Mouse (Mus musculus): ENCODE results near the gene Mecp2.
"Not testable (repeated sequence)": the region's sequence is repeated elsewhere in the genome, so short reads cannot be mapped to it uniquely, and the experiment has no call there.

Mecp2 gene

DNA sequence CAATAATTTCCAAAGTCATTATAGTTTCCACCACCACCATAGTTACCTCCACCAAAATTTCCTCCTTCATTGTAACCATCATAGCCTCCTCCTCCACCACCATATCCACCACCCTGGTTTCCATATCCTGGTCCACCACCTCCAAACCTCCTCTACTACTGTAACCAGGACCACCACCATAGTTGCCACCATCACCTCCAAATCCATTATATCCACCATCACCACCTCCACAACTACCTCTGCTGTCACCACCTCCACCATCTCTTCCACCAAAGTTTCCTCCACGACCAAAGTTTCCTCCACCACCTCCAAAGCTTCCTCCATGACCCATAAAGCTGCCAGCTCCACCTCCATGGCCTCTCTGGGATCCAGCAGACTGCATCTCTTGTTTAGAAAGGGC lies at the start of gene Mecp2:
Gene Mecp2, minus strand, starts transcription at position 101 of the 400 bp plus-strand sequence.
- not testable (repeated sequence) for DNase-seq (ENCODE audit: extremely low spot score)

DNA sequence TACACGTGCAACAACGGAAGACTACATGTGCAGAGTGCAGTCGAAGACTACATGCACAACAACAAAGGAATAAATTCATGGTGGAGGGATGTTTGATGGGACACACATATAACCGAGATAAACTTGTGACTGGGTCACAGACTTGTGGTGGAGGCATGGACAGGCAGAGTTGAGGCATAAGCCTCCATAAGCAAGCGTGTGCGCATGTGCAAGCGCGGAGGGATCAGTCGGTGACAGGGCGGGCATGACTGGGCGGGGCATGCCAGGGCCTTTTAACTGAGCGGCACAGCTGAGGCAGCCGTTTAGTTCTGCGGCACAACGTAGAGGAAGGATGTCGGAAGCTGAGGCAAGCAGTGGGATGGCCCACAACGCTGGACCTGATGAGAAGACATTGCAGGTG lies 41.8 kb upstream of the Mecp2 start, which contains the start of gene Tktl1:
Gene Tktl1, plus strand, starts transcription at position 301 of the 400 bp plus-strand sequence.
- no peak for DNase-seq (ENCODE audit: extremely low spot score)

DNA sequence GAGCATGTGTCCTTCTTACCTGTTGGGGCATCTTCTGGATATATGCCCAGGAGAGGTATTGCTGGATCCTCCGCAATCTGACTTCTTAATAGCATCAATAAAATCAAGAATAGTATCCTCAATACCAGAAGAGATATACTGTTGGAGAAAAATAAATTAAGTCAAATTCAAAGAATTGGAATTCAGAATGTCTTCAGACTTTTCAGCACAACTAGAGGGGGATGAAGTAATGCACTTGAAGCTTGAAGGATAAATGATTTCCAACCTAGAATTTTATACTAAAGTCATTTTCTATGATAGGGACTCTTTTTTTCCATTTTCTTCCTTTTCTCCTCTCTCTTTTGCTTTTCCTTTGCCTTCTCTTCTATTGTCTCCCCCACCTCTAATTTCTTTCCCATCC lies 32.6 kb upstream of the Mecp2 start, which contains the start of gene Tex28:
Gene Tex28, minus strand, starts transcription at position 101 of the 400 bp plus-strand sequence.
- DNase-seq (ENCODE audit: extremely low spot score): no peak

- DNase-seq (ENCODE audit: extremely low spot score): no peak
Observed at GRCm38 (mm10) chrX:74127164-74127563, 8.0 kb downstream of the Mecp2 start, which contains the start of gene Opn1mw. Gene Opn1mw (plus strand): TSS chrX:74127464.

- no peak for DNase-seq (ENCODE audit: extremely low spot score)
Observed at GRCm38 (mm10) chrX:74124975-74125374, 10.2 kb downstream of the Mecp2 start.

DNA sequence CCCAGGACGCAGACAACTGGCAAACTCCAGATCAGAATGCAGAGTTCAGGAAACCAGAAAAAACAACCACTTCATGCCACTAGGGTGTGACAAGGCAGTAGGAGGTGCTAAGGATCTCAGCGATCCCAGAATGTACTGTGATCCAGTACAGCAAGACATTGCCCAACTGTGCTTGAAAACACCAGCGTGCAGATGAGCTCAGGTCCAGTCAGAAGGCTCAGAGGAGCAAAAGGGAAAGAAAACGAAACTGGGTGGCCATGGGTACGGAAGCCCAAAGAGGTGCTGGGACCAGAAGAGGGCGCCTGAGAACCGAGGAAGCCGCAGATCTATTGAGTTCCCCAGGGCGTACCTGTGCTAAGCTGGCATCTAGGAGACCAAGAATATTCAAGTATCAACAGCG lies 19.7 kb downstream of the Mecp2 start:
- DNase-seq (ENCODE audit: extremely low spot score): peak; percentile 45

GRCm38 (mm10) chrX:74114036-74114435 lies 21.1 kb downstream of the Mecp2 start:
- DNase-seq (ENCODE audit: extremely low spot score): no peak

GRCm38 (mm10) chrX:74108747-74109146 lies 26.4 kb downstream of the Mecp2 start:
- DNase-seq (ENCODE audit: extremely low spot score): no peak

GRCm38 (mm10) chrX:74105916-74106315 lies 29.2 kb downstream of the Mecp2 start:
- no peak for DNase-seq (ENCODE audit: extremely low spot score)

- no peak for DNase-seq (ENCODE audit: extremely low spot score)
Observed at GRCm38 (mm10) chrX:74103457-74104188, 31.5 kb downstream of the Mecp2 start.

DNA sequence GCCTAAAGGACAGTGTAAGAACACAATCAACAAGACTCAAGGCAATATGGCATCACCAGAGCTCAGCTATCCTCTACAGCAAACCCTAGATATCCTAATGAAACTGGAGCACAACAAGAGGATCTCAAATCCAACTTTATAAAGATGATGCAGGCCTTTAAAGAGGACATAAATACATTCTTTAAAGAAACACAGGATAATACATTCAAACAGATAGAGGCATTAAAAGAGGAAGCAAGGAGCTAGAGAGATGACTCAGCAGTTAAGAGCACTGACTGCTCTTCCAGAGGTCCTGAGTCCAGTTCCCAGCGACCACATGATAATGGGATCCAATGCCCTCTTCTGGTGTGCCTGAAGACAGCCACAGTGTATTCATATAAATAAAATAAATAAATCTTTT lies 40.0 kb downstream of the Mecp2 start:
- no peak for DNase-seq (ENCODE audit: extremely low spot score)

- peak; percentile 92 for DNase-seq (ENCODE audit: extremely low spot score)
Observed at GRCm38 (mm10) chrX:74085601-74086038, 49.5 kb downstream of the Mecp2 start.

DNA sequence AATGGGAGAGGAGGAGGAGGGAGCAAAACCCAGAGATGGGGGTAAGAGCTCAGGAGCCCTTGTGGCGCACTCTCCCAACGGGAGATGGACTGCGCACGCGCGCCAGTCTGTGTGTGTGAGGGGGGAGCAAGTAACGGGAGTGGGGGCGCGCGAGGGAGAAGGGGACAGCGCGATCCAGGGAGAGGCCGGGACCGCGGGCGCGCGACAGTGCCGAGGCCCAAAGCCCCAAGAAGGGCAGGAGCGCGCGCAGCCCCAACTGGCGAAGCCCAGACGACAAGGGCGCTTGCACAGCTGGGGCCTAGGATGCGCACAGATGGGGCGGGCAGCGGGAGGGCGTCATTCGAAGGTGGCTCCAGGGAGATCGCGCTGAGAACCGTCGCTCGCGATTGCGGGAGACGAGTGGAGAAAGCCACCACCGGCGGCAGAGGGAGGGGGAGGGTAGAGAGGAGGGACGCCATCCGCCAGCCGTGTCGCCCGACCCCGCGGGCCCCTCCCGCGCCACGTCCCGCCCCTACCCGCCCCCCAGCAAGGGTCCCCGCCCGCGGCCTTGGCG lies 50.1 kb downstream of the Mecp2 start:
- DNase-seq (ENCODE audit: extremely low spot score): peak; percentile 75

DNA sequence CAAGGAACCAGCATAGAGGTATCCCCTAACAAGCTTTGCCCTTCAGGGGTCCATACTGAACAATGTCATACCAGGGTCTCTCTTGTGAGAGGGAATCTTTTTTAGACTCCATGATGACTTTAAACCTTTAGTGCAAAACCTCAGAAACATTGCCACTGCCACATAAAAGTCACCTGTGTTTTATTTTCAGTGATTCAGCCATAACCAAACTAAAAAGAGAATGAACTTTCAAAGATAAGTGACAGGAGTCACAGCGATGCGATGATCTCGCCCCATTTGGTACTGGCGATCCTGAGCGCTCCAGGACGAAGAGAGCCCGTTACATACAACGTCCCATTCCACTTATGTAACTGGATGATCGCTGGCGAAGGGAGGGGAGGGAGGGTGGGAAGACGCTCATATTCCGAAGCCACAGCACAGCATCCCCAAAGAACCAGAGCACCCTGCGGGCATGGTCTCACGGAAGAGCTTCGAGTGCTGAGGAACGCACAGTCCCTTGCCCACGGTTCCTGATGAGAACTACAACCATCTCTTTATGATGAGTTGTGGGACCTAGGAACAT lies 50.8 kb downstream of the Mecp2 start:
- no peak for DNase-seq (ENCODE audit: extremely low spot score)

DNA sequence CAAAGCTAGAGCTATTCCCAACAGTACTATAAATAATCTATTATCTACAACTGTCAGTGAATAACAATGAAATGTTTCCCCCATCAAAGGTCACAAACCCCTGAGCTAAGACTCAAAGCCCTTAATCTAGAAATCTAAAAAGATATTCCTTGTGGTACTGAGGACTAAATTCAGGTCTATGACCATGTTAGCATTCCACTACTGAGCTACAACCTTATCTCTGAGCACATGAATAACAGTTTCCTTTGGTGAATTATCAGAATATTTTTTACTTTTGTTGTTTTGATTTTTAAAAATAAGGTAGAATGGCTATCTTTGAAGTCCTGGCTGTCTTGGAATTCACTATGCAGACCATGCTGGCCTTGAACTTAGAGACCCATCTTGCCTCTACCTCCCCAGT lies 64.4 kb downstream of the Mecp2 start:
- no peak for DNase-seq (ENCODE audit: extremely low spot score)

GRCm38 (mm10) chrX:74067891-74068290 lies 67.3 kb downstream of the Mecp2 start:
- no peak for DNase-seq (ENCODE audit: extremely low spot score)

GRCm38 (mm10) chrX:74045107-74045506 lies 90.1 kb downstream of the Mecp2 start:
- DNase-seq (ENCODE audit: extremely low spot score): no peak

- no peak for DNase-seq (ENCODE audit: extremely low spot score)
Observed at GRCm38 (mm10) chrX:74037702-74038375, 97.3 kb downstream of the Mecp2 start.

DNA sequence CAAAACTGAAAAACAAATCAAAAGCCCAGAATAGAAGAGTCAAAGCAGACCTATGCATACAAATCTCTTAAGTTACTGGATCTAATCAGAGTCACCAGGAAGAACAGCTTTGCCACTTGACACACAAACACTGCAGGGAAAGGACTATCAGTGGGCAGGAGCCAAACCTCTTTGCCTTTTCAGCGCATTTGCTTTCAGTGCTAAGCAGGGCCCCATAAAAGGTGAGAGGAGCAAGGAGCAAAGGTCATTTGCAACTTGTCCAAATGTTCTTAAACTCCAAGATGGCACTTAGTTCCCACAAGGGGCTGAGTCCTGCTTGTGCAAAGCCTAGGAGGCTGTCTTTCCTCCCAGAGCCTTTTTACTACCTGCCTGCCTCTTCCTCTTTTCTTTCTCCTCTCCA lies 105.2 kb downstream of the Mecp2 start:
- no peak for DNase-seq (ENCODE audit: extremely low spot score)

GRCm38 (mm10) chrX:74023188-74024049 lies 111.7 kb downstream of the Mecp2 start, which contains the start of gene Irak1:
Gene Irak1 (minus strand): TSS chrX:74023918.
- peak; percentile 68 for DNase-seq (ENCODE audit: extremely low spot score)

DNA sequence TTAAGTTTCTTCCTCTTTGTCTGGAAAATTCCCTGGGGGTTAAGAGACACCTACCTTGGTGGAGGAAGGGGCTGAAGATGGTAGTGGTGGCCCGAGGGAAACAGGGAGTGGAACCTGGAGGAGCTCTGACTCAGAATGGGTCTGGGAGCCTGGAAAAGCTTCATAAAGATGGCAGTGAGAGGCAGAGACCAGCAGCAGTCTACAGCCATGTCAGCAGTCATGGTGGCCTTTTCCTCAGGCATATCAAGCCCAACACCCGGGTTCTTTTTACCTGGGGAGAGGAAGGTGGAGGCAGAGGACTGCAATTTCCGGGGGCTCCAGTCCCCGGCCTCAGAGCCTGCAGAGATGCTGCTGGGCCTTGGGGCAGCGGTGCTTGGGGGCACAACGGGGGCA lies 112.4 kb downstream of the Mecp2 start:
- DNase-seq (ENCODE audit: extremely low spot score): no peak
